Mouse (Mus musculus) MEL (cell line): ENCODE data around the gene Trappc12.

Experiments used
- CTCF ChIP-seq, 3 experiments: IDR thresholded peaks in 2 of 3; conservative IDR thresholded peaks in 1 of 3; 2 replicates each; pipeline ENCODE4 v1.5.1; 2011 to 2012; ENCODE audit warnings: low read length in 3 of 3, low read depth in 2 of 3, mild to moderate bottlenecking in 2 of 3, improper control_type of control experiment in 1 of 3, inconsistent platforms in 1 of 3, mixed read lengths in 1 of 3, moderate library complexity in 1 of 3; ENCODE audit not compliant: control insufficient read depth in 1 of 3, insufficient read depth in 1 of 3, poor library complexity in 1 of 3, severe bottlenecking in 1 of 3
- E2F4 ChIP-seq: IDR thresholded peaks from 2 replicates; pipeline ENCODE4 v1.6.1; 2011; ENCODE audit warnings: low read depth, low read length, improper control_type of control experiment, borderline replicate concordance
- EP300 ChIP-seq, 2 experiments: IDR thresholded peaks; 2 replicates each; pipeline ENCODE4 v1.6.1; 2011; ENCODE audit warnings: improper control_type of control experiment in 2 of 2, low read length in 2 of 2, low read depth in 1 of 2, mild to moderate bottlenecking in 1 of 2
- MAX ChIP-seq: IDR thresholded peaks from 2 replicates; pipeline ENCODE4 v1.6.1; 2011; ENCODE audit warnings: low read length, improper control_type of control experiment
- MYC ChIP-seq: IDR thresholded peaks from 2 replicates; pipeline ENCODE4 v1.6.1; 2011; ENCODE audit warnings: low read depth, mild to moderate bottlenecking, low read length, improper control_type of control experiment, moderate library complexity
- RCOR1 ChIP-seq: IDR thresholded peaks from 2 replicates; pipeline ENCODE4 v1.6.1; 2012; ENCODE audit warnings: low read depth, mild to moderate bottlenecking, inconsistent platforms, low read length, improper control_type of control experiment
- SMC3 ChIP-seq: IDR thresholded peaks from 2 replicates; pipeline ENCODE4 v1.6.1; 2011; ENCODE audit warnings: low read depth, low read length, improper control_type of control experiment
- UBTF ChIP-seq: IDR thresholded peaks from 2 replicates; pipeline ENCODE4 v1.6.1; 2012; ENCODE audit warnings: low read depth, mild to moderate bottlenecking, inconsistent platforms, low read length, improper control_type of control experiment, moderate library complexity, borderline replicate concordance; ENCODE audit not compliant: insufficient read depth

- TF ChIP-seq MAX, result no peak
- no peak for TF ChIP-seq CTCF (IDR thresholded peaks at IDR 0.05 in 2 of 3, conservative IDR thresholded peaks at IDR 0.05 in 1 of 3; ENCODE audit: control insufficient read depth in 1 of 3, insufficient read depth in 1 of 3, low read depth in 2 of 3, low read length in 3 of 3, poor library complexity in 1 of 3, severe bottlenecking in 1 of 3)
- TF ChIP-seq RCOR1, result no peak
- no peak for TF ChIP-seq UBTF
- TF ChIP-seq EP300 (IDR thresholded peaks at IDR 0.05; ENCODE audit: low read depth in 1 of 2, low read length in 2 of 2), result no peak
- no peak for TF ChIP-seq E2F4
- TF ChIP-seq SMC3, result no peak
- TF ChIP-seq MYC, result no peak
These were observed 49.6 kb upstream of the Trappc12 start for GRCm38 (mm10) chr12:28799798-28800411.
